Mouse (Mus musculus): ENCODE measurements around the gene 1700003F12Rik.

GRCm38 (mm10) chr2:154538310-154538709 lies 8.6 kb upstream of the 1700003F12Rik start:
- TF ChIP-seq CTCF (conservative IDR thresholded peaks at IDR 0.05; ENCODE audit: insufficient read depth, insufficient read length, low read depth, low read length) (no peak), POLR2A (IDR thresholded peaks at IDR 0.05; ENCODE audit: low read depth, low read length) (no peak)
